ENCODE assay signal across 8 mouse cellular contexts in the genomic region with DNA sequence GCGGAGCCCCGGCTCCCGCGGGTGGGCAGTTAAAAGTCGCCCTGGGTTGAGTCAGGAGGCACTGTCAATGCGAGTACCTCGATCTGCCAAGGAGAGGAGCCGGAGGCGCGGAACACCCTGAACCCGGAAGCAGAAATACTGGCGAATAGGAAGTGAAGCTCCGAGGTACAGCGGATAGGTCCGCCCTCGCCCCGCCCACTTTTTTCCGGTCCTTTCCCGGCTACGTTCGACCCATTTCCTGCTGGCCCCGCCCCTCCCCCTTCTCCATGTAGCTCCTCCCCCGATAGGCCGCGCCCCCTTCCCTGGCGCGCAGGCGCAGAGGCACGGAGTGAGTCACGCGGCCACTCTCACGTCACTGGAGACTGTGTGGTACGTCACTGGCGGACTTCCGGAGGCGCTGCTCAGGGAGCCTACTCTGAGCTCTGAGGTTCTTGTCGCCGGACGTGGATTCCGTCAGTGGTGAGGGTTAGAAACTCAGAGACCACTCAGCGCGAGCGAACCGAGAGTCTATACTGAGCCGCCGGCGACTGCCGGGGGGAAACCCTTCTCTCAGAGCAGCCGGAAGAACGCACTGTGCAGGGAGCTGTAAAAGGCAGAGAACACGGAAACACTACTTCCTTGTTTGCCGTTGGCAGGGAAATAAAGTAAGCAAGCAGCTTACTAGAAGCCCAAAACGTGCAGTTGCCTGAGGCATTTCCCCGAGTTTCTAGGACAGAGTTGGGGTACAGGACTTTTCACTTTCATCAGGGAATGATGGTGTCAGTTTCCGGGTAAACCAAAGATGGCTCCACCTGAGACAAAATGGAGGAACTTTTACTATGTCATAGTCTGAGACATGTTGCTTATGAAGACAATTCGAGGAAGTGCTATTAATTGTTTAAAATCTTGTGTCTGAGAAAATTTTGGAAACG. TPM values are rescaled to one million over a fixed set of nuclear protein-coding genes. Genes with fewer than 3 reads are reported as not detected.
DNase-seq lines count a peak whose midpoint lies in the region; ATAC-seq and TF ChIP-seq lines count a peak whose summit lies in the region.

A gene (minus strand): TSS at position 140 of the 911 bp plus-strand sequence.

- H3K4me2 ChIP-seq in embryonic facial prominence, embryonic 13.5 days, result peak within 1 kb of the TSS; percentile 99
- H3K4me2 ChIP-seq in limb, embryonic 12.5 days, result peak within 1 kb of the TSS; percentile 97
- peak within 1 kb of the TSS; percentile 90 for H3K4me2 ChIP-seq in midbrain, embryonic 15.5 days

- peak within 1 kb of the TSS; percentile 95 for H3K27ac ChIP-seq in embryonic facial prominence, embryonic 13.5 days
- peak within 1 kb of the TSS; percentile 96 for H3K27ac ChIP-seq in kidney, adult 2 months (ENCODE audit: insufficient read depth, low read depth, low read length)
- H3K27ac ChIP-seq in limb, embryonic 12.5 days, result peak within 1 kb of the TSS; percentile 96
- H3K27ac ChIP-seq in midbrain, embryonic 15.5 days, result peak within 1 kb of the TSS; percentile 97
- peak within 1 kb of the TSS; percentile 99 for H3K27ac ChIP-seq in spleen, adult 2 months (ENCODE audit: insufficient read depth, low read length)

- peak within 1 kb of the TSS; percentile 96 for H3K4me3 ChIP-seq in embryonic facial prominence, embryonic 13.5 days
- H3K4me3 ChIP-seq in kidney, adult 2 months (ENCODE audit: insufficient read depth, low read depth, low read length), result peak within 1 kb of the TSS; percentile 89
- H3K4me3 ChIP-seq in limb, embryonic 12.5 days (replicated peaks), result peak within 1 kb of the TSS; percentile 95
- H3K4me3 ChIP-seq in midbrain, embryonic 15.5 days, result peak within 1 kb of the TSS; percentile 100
- H3K4me3 ChIP-seq in spleen, adult 2 months (ENCODE audit: extremely low read depth, insufficient read depth, insufficient read length), result peak within 1 kb of the TSS; percentile 87

- H3K9ac ChIP-seq in embryonic facial prominence, embryonic 13.5 days, result peak within 1 kb of the TSS; percentile 93
- peak within 1 kb of the TSS; percentile 85 for H3K9ac ChIP-seq in limb, embryonic 12.5 days (replicated peaks)
- H3K9ac ChIP-seq in midbrain, embryonic 15.5 days, result peak within 1 kb of the TSS; percentile 87

- H3K4me1 ChIP-seq in embryonic facial prominence, embryonic 13.5 days, result peaks cover 20% of the 10 kb centered on the region
- peaks cover 8% of the 10 kb centered on the region; the same call in 1 of the 2 replicates for H3K4me1 ChIP-seq in kidney, adult 2 months (ENCODE audit: control insufficient read depth, insufficient read depth, low read length)
- peaks cover 22% of the 10 kb centered on the region for H3K4me1 ChIP-seq in limb, embryonic 12.5 days (replicated peaks)
- H3K4me1 ChIP-seq in midbrain, embryonic 15.5 days, result peaks cover 38% of the 10 kb centered on the region
- H3K4me1 ChIP-seq in spleen, adult 2 months (ENCODE audit: control insufficient read depth, insufficient read depth, insufficient read length), result peaks cover 2% of the 10 kb centered on the region; the same call in 1 of the 2 replicates

- 2% methylated on average over 57 of the region's 57 CpGs for WGBS in embryonic facial prominence, embryonic 13.5 days
- 2% methylated on average over 57 of the region's 57 CpGs for WGBS in kidney, adult 2 months
- WGBS in limb, embryonic 12.5 days, result 3% methylated on average over 57 of the region's 57 CpGs
- WGBS in midbrain, embryonic 15.5 days, result 3% methylated on average over 57 of the region's 57 CpGs
- WGBS in spleen, adult 2 months, result 2% methylated on average over 57 of the region's 57 CpGs

- no peaks in the 10 kb centered on the region for H3K27me3 ChIP-seq in embryonic facial prominence, embryonic 13.5 days
- H3K27me3 ChIP-seq in kidney, adult 2 months (replicated peaks; ENCODE audit: control insufficient read depth, insufficient read depth, low read length), result no peaks in the 10 kb centered on the region
- H3K27me3 ChIP-seq in limb, embryonic 12.5 days, result no peaks in the 10 kb centered on the region
- no peaks in the 10 kb centered on the region for H3K27me3 ChIP-seq in midbrain, embryonic 15.5 days (replicated peaks)
- no peaks in the 10 kb centered on the region for H3K27me3 ChIP-seq in spleen, adult 2 months (ENCODE audit: control insufficient read depth, insufficient read depth, low read length)

- ATAC-seq in embryonic facial prominence, embryonic 13.5 days (ENCODE audit: insufficient number of reproducible peaks, insufficient read depth, low FRiP score, low TSS enrichment, low read depth), result peak; percentile 96
- peak; percentile 98 for ATAC-seq in limb, embryonic 12.5 days (ENCODE audit: insufficient number of reproducible peaks, insufficient read depth, low FRiP score, low TSS enrichment, low read depth)
- peak; percentile 99 for ATAC-seq in midbrain, embryonic 15.5 days (replicated peaks)

- no peaks in the 10 kb centered on the region for H3K9me3 ChIP-seq in embryonic facial prominence, embryonic 13.5 days
- no peaks in the 10 kb centered on the region for H3K9me3 ChIP-seq in limb, embryonic 12.5 days
- H3K9me3 ChIP-seq in midbrain, embryonic 15.5 days, result no peaks in the 10 kb centered on the region

- TF ChIP-seq POLR2A in kidney, adult 2 months (IDR thresholded peaks at IDR 0.05; ENCODE audit: low read depth, low read length), result peak; percentile 93
- peak; percentile 89 for TF ChIP-seq POLR2A in spleen, adult 2 months (IDR thresholded peaks at IDR 0.05; ENCODE audit: low read depth, low read length)

- DNase-seq in 3134 (ENCODE audit: extremely low read depth, insufficient read length, low spot score), result peak; percentile 99
- peak; percentile 100 for DNase-seq in adrenal gland, postnatal 36 days
- peak; percentile 99 to 100 for DNase-seq in heart, adult 18-20 months
- DNase-seq in kidney, adult 2 months, result peak; percentile 99
- DNase-seq in spleen, adult 2 months (ENCODE audit: low read depth in 1 of 2, low spot score in 2 of 2), result peak; percentile 98 to 99

- H3K36me3 ChIP-seq in embryonic facial prominence, embryonic 13.5 days, result 0 out of 2 replicates have a peak, but pooled peaks cover under 1% of the 10 kb centered on the region
- no peaks in the 10 kb centered on the region; the same call in 1 of the 2 replicates for H3K36me3 ChIP-seq in kidney, adult 2 months (ENCODE audit: control insufficient read depth, insufficient read depth, low read length)
- peaks cover 12% of the 10 kb centered on the region for H3K36me3 ChIP-seq in limb, embryonic 12.5 days
- no peaks in the 10 kb centered on the region for H3K36me3 ChIP-seq in midbrain, embryonic 15.5 days (replicated peaks)
- H3K36me3 ChIP-seq in spleen, adult 2 months (ENCODE audit: control insufficient read depth, insufficient read depth, low read length), result no peaks in the 10 kb centered on the region

- no peak for TF ChIP-seq CTCF in kidney, adult 2 months (conservative IDR thresholded peaks at IDR 0.05; ENCODE audit: insufficient read depth, insufficient read length, low read depth, low read length)
- no peak for TF ChIP-seq CTCF in spleen, adult 2 months (IDR thresholded peaks at IDR 0.05; ENCODE audit: extremely low read depth, insufficient read depth, insufficient read length, insufficient replicate concordance)

RNA-seq across cellular contexts. Expression of the gene that starts here (rescaled TPM):
- total RNA-seq in adrenal gland, postnatal 36 days (2021), result 10 to 100 TPM; 24.1 to 24.5 TPM
- polyA plus RNA-seq in embryonic facial prominence, embryonic 13.5 days (2015; fragmentation: Nextera tagmentation; extraction: Ambion mirVana), result 18.2 and 18.3 TPM in 2 replicates
- total RNA-seq in heart, adult 18-20 months (2021), result 10 to 100 TPM; 18.9 to 19.5 TPM
- 6.4 and 7.4 TPM in 2 replicates for polyA plus RNA-seq in kidney, adult 2 months (2012; rRNA removed)
- polyA plus RNA-seq in limb, embryonic 12.5 days (2016; fragmentation: Nextera tagmentation; extraction: Ambion mirVana), result 26.4 and 26.8 TPM in 2 replicates
- polyA plus RNA-seq in midbrain, embryonic 15.5 days (2015; fragmentation: Nextera tagmentation; extraction: Ambion mirVana), result 17.8 and 17.9 TPM in 2 replicates
- 11.3 and 15.6 TPM in 2 replicates for polyA plus RNA-seq in spleen, adult 2 months (2012; rRNA removed)

Comparison
In these comparisons a context has a peak if more than half of its experiments do, and no peak if none do; other contexts are left out.
1. Peak in every context shown above with its lines: DNase-seq, ATAC-seq, H3K4me3 ChIP-seq and H3K27ac ChIP-seq.